Mouse (Mus musculus): Measurements from ENCODE around the gene Nebl. TPM values are rescaled to one million over a fixed set of nuclear protein-coding genes. Genes with fewer than 3 reads are reported as not detected.

The Nebl gene
- total RNA-seq, 1 experiment from 2014 or later: 9.9 TPM

DNA sequence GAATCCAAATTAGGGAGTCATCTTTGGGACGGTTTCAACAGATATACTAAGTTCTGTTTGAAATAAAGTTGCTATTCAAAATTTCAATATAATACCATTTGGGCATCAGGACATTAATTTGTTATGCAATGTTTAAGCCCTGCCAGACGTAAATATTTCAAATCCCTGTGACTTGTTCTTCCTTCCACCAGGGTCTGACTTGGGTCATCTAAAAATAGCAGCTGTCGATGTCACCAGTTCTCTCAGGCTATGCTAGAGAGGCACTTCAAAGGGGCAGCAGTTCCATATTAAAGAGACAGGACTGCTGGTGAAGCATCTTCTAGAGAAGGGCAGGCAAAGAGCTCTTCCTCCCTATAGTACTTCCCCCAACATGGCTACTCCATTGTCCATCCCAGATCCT lies 107.3 kb downstream of the Nebl start:
- no peak for DNase-seq

GRCm38 (mm10) chr2:17610259-17610658 lies 121.0 kb downstream of the Nebl start:
- DNase-seq: no peak

DNA sequence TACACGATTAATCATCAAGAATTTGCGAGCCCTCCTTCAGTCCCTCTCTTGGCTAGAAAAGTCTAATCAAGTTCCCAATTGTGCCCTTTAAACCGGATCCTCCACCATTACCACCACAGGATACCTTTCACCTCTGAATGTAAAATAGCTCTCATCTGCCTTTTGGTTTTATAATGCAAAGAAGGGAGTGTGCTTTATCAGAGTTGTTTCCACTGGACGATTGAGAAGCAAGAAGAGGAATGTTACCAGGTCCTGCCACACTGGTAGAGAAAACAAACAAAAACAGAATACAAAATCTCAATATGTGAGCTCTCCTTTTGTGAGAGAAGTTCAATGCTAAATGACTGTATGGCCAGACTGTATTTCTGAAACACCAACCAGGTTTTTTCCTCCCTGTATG lies 127.7 kb downstream of the Nebl start:
- DNase-seq: no peak

DNA sequence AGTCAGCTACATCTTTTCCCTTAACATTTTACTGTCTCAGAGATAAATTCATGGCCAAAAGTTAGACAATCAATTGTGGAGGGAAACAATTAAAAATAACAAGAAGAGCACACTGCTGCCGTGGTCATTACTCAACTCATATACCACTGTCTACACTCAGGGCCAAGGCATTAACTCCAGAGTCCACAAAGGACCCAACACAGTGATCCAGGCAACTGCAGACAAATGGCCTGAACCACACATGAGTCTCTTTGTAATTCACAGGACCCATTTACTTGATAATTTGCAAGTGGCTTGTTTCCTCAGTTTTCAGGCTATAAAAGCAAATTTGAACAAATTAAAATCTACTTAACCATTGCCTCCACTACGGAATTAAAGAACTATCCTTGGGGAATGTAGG lies 130.6 kb downstream of the Nebl start:
- no peak for DNase-seq

DNA sequence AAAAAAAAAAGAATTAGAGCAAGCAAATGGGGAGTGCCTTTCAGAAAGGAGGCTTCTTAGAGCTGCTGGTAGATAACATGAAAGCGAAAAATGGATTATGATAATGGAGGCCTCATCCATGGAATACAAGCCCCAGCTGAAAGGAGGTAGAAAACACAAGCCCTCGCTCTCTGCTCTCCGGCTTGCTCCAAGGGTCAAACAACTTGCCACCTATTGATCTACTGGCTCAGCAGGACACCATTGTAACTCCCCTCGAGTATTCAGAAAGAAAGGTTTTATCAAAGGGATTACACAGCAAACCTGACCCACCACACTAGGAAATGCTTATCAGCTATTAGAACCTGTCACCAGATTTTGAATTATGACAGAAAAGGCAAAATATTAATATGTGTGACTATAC lies 131.4 kb downstream of the Nebl start:
- no peak for DNase-seq

DNA sequence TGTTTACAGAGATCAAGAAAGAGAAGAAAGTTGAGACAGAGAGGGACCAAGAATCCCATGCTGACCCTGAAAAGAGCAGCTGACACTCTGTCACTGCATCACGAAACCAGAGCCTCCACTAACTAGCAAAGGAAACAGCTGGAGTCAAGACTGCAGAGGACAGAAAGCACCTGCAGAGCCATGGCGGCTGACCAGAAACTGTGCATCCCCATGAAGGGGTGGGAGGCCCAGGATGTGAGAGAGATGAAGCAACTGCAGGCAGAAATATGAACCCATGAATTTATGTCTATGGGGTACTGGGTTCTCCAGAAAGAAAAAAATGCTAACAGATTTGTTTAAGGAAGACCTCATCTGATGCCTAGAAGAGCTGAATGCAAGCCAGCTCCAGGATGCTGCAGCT lies 133.3 kb downstream of the Nebl start:
- DNase-seq: no peak

GRCm38 (mm10) chr2:17589669-17590068 lies 141.6 kb downstream of the Nebl start:
- no peak for DNase-seq

GRCm38 (mm10) chr2:17585329-17585992 lies 145.8 kb downstream of the Nebl start:
- no peak for DNase-seq

- no peak for DNase-seq
Measured at GRCm38 (mm10) chr2:17575648-17576047, 155.6 kb downstream of the Nebl start.

- DNase-seq: no peak
Measured at GRCm38 (mm10) chr2:17571716-17572115, 159.5 kb downstream of the Nebl start.

- no peak for DNase-seq
Measured at GRCm38 (mm10) chr2:17558889-17559742, 172.1 kb downstream of the Nebl start.

DNA sequence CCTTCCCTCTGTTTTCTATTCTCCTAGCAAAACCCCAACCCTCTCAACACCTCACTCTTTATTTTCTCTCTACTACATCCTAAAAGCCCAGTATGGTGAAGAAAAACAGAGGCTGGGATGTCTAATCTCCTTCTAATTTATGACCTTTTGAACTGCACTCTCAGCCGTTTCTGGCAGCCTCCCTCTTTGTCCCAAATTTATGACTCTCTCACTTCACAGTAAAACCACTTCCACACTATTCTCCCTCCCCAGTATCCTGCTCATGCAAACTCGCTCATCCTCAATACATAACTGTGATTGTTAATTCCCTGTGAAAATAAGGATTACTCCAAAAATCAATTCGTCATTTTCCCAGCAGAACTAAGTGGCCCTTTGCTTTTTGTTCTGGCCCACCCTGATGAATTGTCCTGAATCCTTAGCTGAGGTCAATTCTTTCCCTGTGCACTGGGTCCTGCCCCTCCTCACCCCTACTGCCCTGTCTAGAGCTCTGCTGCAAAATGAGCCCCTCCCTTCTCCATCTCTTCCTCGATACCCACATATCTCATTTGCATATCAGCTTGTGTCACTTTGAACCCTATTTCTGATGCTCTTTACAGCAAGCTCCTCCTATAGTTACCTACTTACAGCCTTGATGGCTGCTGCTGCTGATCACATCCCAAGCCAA lies 181.2 kb downstream of the Nebl start:
- DNase-seq: no peak

DNA sequence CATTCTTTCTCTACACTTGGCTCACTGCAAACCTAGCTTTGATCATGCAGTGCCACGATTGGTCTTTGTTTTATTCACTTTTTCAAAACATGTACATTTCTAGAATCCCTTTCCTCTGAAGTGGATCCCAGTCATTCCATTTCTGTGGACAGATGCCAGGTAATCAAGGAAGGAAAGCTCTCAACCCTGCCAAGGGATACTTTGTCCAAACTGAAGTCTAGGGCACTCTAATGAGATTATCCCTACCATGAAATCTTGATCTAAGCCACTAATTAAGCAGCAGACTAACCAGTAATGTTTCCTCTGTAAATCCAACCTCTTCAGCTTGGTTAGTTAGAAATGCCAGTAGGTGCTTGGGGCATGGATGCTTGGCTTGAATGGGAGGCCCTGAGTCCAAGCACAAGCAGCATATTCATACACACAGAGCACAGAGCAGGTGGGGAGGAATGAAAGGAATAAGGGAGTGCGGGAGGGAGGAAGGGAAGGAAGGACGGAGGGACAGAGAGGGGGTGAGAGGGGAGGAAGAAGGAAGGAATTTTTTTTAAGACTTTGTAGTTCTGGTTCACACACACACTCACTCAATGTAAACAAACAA lies 184.8 kb downstream of the Nebl start:
- DNase-seq: no peak

- no peak for DNase-seq
Measured at GRCm38 (mm10) chr2:17539737-17540136, 191.5 kb downstream of the Nebl start.

GRCm38 (mm10) chr2:17538493-17538892 lies 192.8 kb downstream of the Nebl start:
- DNase-seq: no peak

DNA sequence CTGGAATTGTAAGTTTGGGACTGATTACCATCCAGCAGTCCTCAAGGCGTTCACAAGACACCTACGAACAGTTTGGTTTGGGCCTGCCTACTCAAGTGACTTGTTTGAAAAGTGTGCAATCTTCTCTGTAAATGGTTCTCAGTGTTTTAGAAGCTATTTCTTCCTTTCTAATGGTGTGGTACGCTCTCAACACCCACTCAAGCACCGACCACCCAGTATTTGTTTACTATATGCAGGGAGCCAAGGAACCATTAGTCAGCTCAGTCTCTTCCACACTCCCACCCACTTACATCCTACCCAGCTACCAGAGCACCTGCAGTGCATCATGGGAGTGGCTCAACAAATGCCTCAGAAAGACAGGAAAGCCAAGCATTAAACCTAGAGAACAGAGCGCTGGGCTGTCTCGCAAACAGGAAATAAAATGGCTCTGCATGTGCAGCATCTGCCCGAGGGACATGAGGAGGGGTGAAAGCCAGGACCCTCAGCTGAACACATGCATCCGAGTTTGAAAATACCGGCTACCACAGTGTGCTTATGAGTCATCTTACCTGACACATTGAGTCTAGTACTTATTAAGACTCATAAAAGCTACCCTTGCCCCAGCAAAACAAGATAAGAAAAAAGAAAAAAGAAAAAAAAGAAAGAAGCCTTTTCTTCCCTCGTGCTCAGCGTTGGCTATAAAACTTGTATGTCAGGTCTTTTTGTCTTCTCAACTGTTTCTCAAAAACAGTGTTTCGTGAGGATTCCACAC lies 199.7 kb downstream of the Nebl start:
- DNase-seq: no peak

- no peak for DNase-seq
Measured at GRCm38 (mm10) chr2:17525739-17526526, 205.3 kb downstream of the Nebl start.

DNA sequence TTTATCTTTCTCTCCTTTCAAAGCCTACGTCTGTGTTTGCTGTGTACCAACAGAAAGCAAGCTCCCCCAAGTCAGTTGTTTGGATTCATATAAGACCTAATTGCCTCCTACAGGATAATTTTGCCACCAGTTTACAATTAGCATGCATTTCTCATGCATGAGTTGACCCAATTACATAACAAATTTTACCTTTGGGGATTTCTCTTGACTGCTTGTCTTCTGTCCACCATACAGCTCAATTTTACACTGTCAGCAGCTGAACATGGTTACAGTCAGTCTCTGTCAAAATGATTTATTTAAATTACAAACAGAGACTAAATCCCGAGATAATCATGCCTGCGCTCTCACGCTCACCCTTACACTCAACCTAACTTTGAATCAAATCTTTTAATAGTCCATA lies 206.1 kb downstream of the Nebl start:
- no peak for DNase-seq

- no peak for DNase-seq
Measured at GRCm38 (mm10) chr2:17524205-17524978, 206.9 kb downstream of the Nebl start.

DNA sequence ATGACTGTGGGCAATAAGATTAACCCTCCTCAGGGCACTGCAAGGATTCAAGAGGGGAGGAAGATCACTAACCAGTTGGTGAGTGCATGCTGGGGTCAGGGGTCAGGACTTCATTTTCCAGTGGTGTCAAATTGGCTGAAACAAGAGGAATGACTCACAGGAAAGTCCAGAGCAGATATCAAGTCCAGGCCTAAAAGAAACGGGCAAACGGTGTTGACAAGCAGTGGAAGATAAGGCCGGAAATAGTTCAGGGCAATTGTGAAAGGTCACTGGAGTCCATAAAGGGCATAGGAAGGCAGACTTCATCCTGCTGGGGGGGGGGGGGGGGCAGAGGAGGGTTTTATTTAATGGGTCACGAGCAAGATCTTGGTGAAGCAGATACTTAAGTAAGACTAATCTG lies 207.5 kb downstream of the Nebl start:
- no peak for DNase-seq

Measured in adrenal gland, postnatal 25 days (tissue).